Mouse (Mus musculus): Measurements from ENCODE around the gene Nectin1. TPM values are rescaled to one million over a fixed set of nuclear protein-coding genes. Genes with fewer than 3 reads are reported as not detected.

Gene Nectin1
- total and polyA plus RNA-seq, 3 experiments = 0.26 to 1.9 (median 1.8) TPM

DNA sequence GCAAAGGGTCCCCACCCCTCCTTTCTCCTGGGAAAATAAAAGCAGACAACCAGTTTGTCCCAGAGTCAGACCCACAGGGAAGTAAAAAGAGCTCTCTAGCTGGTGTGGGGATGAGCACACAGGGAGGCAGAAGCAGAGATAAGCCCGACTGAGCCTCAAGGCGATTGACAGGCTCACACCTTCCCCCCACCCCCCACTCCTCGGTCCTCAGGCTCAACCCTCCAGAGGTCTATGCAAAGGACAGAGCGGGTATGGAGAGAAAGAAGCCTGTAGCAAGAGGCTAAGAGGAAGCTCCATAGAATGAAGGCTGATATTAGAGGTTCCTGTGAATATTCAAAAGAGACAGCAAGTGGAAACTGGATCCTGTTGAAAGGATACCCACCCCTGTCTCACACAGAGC, 19.7 kb upstream of the Nectin1 start:
- Histone ChIP-seq H3K9ac (ENCODE audit: insufficient read depth, low read depth) (no peak overlapping the region), H3K4me2 (ENCODE audit: insufficient read depth, low read depth, poor library complexity, severe bottlenecking) (no peak overlapping the region), H3K9me3 (replicated peaks; ENCODE audit: low read length) (no peaks in the 10 kb centered on the region), H3K27ac (ENCODE audit: insufficient read depth, low read depth) (no peak overlapping the region), H3K4me1 (ENCODE audit: control insufficient read depth in 1 of 2, insufficient read depth in 2 of 2) (peaks cover 16 to 35% of the 10 kb centered on the region in 2 experiments), H3K79me2 (replicated peaks; ENCODE audit: control insufficient read depth, extremely low read depth, insufficient read depth, poor library complexity, severe bottlenecking) (no peaks in the 10 kb centered on the region), H3K36me3 (replicated peaks in 1 of 2; ENCODE audit: control insufficient read depth in 1 of 2, insufficient read depth in 1 of 2, low read length in 1 of 2) (no peaks in the 10 kb centered on the region), H3K27me3 (replicated peaks) (peaks cover 58% of the 10 kb centered on the region), H3K4me3 (replicated peaks in 1 of 3; ENCODE audit: low read depth in 2 of 3, low read length in 2 of 3, poor library complexity in 1 of 3) (no peak overlapping the region)
- DNase-seq (ENCODE audit: extremely low read depth) = no peak
- dilution Hi-C loops (cut with MboI; ENCODE audit: extremely low pct_ligation_motif_present, extremely low pct_unique_long_range_greater_than_20kb, low sequenced_read_pairs) (no loop called here), in situ Hi-C loops (cut with MboI; ENCODE audit: low pct_ligation_motif_present, low pct_unique_long_range_greater_than_20kb, low sequenced_read_pairs) (no loop called here)
- TF ChIP-seq NRF1 (IDR thresholded peaks at IDR 0.05; ENCODE audit: low read depth, low read length) (no peak), RAD21 (IDR thresholded peaks at IDR 0.05; ENCODE audit: low read depth, low read length) (no peak), CTCF (conservative IDR thresholded peaks at IDR 0.05 in 1 of 2, IDR thresholded peaks at IDR 0.05 in 1 of 2; ENCODE audit: low read depth in 2 of 2, low read length in 2 of 2) (no peak), HCFC1 (IDR thresholded peaks at IDR 0.05; ENCODE audit: low read depth, low read length) (no peak), ELF1 (IDR thresholded peaks at IDR 0.05; ENCODE audit: low read depth, low read length) (no peak), GABPA (IDR thresholded peaks at IDR 0.05; ENCODE audit: insufficient replicate concordance, low read depth, low read length) (no peak), ZMIZ1 (IDR thresholded peaks at IDR 0.05; ENCODE audit: low read depth, low read length) (no peak), MEF2A (IDR thresholded peaks at IDR 0.05; ENCODE audit: borderline replicate concordance, low read depth, low read length) (no peak), USF2 (conservative IDR thresholded peaks at IDR 0.05; ENCODE audit: low read depth, low read length) (no peak), SIN3A (IDR thresholded peaks at IDR 0.05; ENCODE audit: low read length) (no peak), JUND (conservative IDR thresholded peaks at IDR 0.05; ENCODE audit: low read depth, low read length) (no peak), MAZ (IDR thresholded peaks at IDR 0.05; ENCODE audit: low read depth, low read length) (no peak), ZKSCAN1 (IDR thresholded peaks at IDR 0.05; ENCODE audit: borderline replicate concordance, low read depth, low read length) (no peak)

DNA sequence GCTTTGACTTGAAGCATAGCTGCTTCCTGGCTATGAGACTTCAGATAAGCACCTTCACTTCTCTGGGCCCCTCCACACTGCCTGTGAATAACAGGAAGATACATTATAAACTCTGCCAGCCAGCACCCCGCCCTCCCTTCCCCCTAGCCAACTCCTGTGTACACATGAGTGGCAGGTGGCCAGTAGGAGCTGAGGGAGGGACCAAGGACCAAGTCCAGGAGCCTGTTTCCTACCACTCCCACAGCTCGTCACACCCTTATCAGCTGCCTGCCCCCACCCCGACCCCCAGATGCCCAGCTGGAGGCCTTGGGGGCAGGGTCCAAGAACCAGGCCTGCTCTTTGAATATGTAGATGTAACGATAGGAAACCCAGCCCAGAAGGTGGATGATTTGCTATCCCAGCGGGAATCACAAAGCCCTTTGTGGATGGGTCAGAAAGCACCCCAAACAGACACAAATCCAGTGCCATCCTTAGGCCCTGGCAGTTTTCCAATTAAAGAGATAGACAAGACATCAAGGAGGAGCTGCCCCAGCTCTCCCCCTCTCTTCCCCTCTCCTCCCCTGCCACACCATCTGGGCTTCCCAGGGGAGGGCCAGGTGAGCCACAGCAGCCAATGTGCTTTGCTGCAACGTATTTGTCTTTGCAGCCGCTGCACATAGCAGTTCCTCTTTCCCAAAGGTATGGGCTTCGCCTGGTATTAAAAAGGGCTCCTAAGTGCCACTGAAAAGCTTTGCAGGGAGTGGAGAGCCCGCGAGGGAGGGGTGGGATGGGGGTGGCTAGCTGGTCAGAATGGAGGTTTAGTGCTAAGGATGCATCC, 14.1 kb upstream of the Nectin1 start:
- DNase-seq (ENCODE audit: extremely low read depth) = no peak
- peaks cover 81% of the 10 kb centered on the region for H3K27me3 ChIP-seq (replicated peaks)
- no peaks in the 10 kb centered on the region for H3K36me3 ChIP-seq (replicated peaks in 1 of 2; ENCODE audit: control insufficient read depth in 1 of 2, insufficient read depth in 1 of 2, low read length in 1 of 2)
- dilution Hi-C loops (cut with MboI; ENCODE audit: extremely low pct_ligation_motif_present, extremely low pct_unique_long_range_greater_than_20kb, low sequenced_read_pairs) = no loop called here
- H3K79me2 ChIP-seq (replicated peaks; ENCODE audit: control insufficient read depth, extremely low read depth, insufficient read depth, poor library complexity, severe bottlenecking) = no peaks in the 10 kb centered on the region
- no peak overlapping the region for H3K27ac ChIP-seq (ENCODE audit: insufficient read depth, low read depth)
- peaks cover 0 to 18% of the 10 kb centered on the region in 2 experiments; a peak in 2 of 4 replicates for H3K4me1 ChIP-seq (ENCODE audit: control insufficient read depth in 1 of 2, insufficient read depth in 2 of 2)
- no peak for TF ChIP-seq EP300 (IDR thresholded peaks at IDR 0.05; ENCODE audit: low read length)
- no peak overlapping the region for H3K4me3 ChIP-seq (replicated peaks in 1 of 3; ENCODE audit: low read depth in 2 of 3, low read length in 2 of 3, poor library complexity in 1 of 3)
- no peak overlapping the region for H3K4me2 ChIP-seq (ENCODE audit: insufficient read depth, low read depth, poor library complexity, severe bottlenecking)
- H3K9ac ChIP-seq (ENCODE audit: insufficient read depth, low read depth) = no peak overlapping the region
- H3K9me3 ChIP-seq (replicated peaks; ENCODE audit: low read length) = no peaks in the 10 kb centered on the region
- in situ Hi-C loops (cut with MboI; ENCODE audit: low pct_ligation_motif_present, low pct_unique_long_range_greater_than_20kb, low sequenced_read_pairs) = loop anchor here (25.0 kb wide), 1 partner anchor 392 kb away; no protein-coding TSS in a partner anchor
